Mouse (Mus musculus) bone marrow macrophage, adult 2 months (primary cell): ENCODE results near the gene Sufu. TPM values are rescaled to one million over a fixed set of nuclear protein-coding genes. Genes with fewer than 3 reads are reported as not detected.

ENCODE experiments used
- H3K27ac ChIP-seq: 2 replicates; pipeline ENCODE4 v1.5.1; 2012; ENCODE audit warnings: low read depth, low read length; ENCODE audit not compliant: insufficient read depth
- H3K4me1 ChIP-seq: 2 replicates; pipeline ENCODE4 v1.6.1; 2012; ENCODE audit warnings: low read length; ENCODE audit not compliant: control insufficient read depth, insufficient read depth
- H3K4me3 ChIP-seq: 2 replicates; pipeline ENCODE4 v1.5.1; 2012; ENCODE audit warnings: mild to moderate bottlenecking, low read length, moderate library complexity; ENCODE audit not compliant: insufficient read depth
- CTCF ChIP-seq: IDR thresholded peaks from 2 replicates; pipeline ENCODE4 v1.5.1; 2012; ENCODE audit warnings: low read depth, mild to moderate bottlenecking, low read length, moderate library complexity
- POLR2A ChIP-seq: IDR thresholded peaks from 2 replicates; pipeline ENCODE4 v1.6.1; 2012; ENCODE audit warnings: mild to moderate bottlenecking, low read depth, low read length, borderline replicate concordance
- polyA plus RNA-seq: library from polyadenylated mRNA; stranded (reverse); fragments of >200 nt; gene quantifications from 2 replicates; pipeline ENCODE4 v1.2.4, GENCODE M21; 2012; ENCODE audit not compliant: missing spikeins, insufficient read depth, insufficient read length

Sufu gene
- polyA plus RNA-seq, 1 experiment: 14.7 TPM

- Histone ChIP-seq H3K4me3 (no peak overlapping the region), H3K27ac (no peak overlapping the region), H3K4me1 (peaks cover 7% of the 10 kb centered on the region; the same call in 1 of the 2 replicates)
- TF ChIP-seq POLR2A (no peak), CTCF (no peak)
Measured at GRCm38 (mm10) chr19:46447911-46448310, 51.2 kb downstream of the Sufu start.

GRCm38 (mm10) chr19:46449261-46450005, 52.7 kb downstream of the Sufu start:
- TF ChIP-seq POLR2A: no peak
- TF ChIP-seq CTCF: no peak
- no peak overlapping the region for H3K4me3 ChIP-seq
- no peak overlapping the region for H3K27ac ChIP-seq
- peaks cover 7% of the 10 kb centered on the region; the same call in 1 of the 2 replicates for H3K4me1 ChIP-seq

- Histone ChIP-seq H3K27ac (no peak overlapping the region), H3K4me3 (no peak overlapping the region), H3K4me1 (peaks cover 25% of the 10 kb centered on the region)
- TF ChIP-seq POLR2A: no peak
- peak; percentile 65 for TF ChIP-seq CTCF
Measured at GRCm38 (mm10) chr19:46452052-46452827, 55.5 kb downstream of the Sufu start.

GRCm38 (mm10) chr19:46452916-46453315, 56.2 kb downstream of the Sufu start:
- TF ChIP-seq CTCF: no peak
- no peak for TF ChIP-seq POLR2A
- Histone ChIP-seq H3K4me1 (peaks cover 25% of the 10 kb centered on the region), H3K4me3 (no peak overlapping the region), H3K27ac (no peak overlapping the region)

GRCm38 (mm10) chr19:46454126-46454880, 57.6 kb downstream of the Sufu start:
- Histone ChIP-seq H3K27ac (no peak overlapping the region), H3K4me3 (no peak overlapping the region), H3K4me1 (peaks cover 29% of the 10 kb centered on the region)
- no peak for TF ChIP-seq POLR2A
- no peak for TF ChIP-seq CTCF

- H3K4me3 ChIP-seq: no peak overlapping the region
- H3K27ac ChIP-seq: no peak overlapping the region
- TF ChIP-seq POLR2A: no peak
- no peak for TF ChIP-seq CTCF
- H3K4me1 ChIP-seq: peaks cover 33% of the 10 kb centered on the region
Measured at GRCm38 (mm10) chr19:46455032-46455431, 58.3 kb downstream of the Sufu start.

- Histone ChIP-seq H3K27ac (no peak overlapping the region), H3K4me3 (no peak overlapping the region), H3K4me1 (peaks cover 33% of the 10 kb centered on the region)
- no peak for TF ChIP-seq POLR2A
- no peak for TF ChIP-seq CTCF
Measured at GRCm38 (mm10) chr19:46455556-46455955, 58.9 kb downstream of the Sufu start.

GRCm38 (mm10) chr19:46456018-46456735, 59.5 kb downstream of the Sufu start:
- no peak overlapping the region for H3K4me3 ChIP-seq
- H3K27ac ChIP-seq: no peak overlapping the region
- peaks cover 33% of the 10 kb centered on the region for H3K4me1 ChIP-seq
- no peak for TF ChIP-seq POLR2A
- no peak for TF ChIP-seq CTCF

GRCm38 (mm10) chr19:46457798-46458197, 61.1 kb downstream of the Sufu start:
- Histone ChIP-seq H3K4me3 (no peak overlapping the region), H3K4me1 (peaks cover 33% of the 10 kb centered on the region), H3K27ac (no peak overlapping the region)
- TF ChIP-seq CTCF (no peak), POLR2A (no peak)
